Mouse (Mus musculus) embryonic facial prominence, embryonic 14.5 days (tissue): ENCODE measurements around the gene Rab19. TPM values are rescaled to one million over a fixed set of nuclear protein-coding genes. Genes with fewer than 3 reads are reported as not detected.
"Not testable (repeated sequence)": the region's sequence is repeated elsewhere in the genome, so short reads cannot be mapped to it uniquely, and the experiment has no call there.

Experiments used
- ATAC-seq: fragments of 200-750 bp; cut with Nextera tagmentation; 2 replicates; pipeline ENCODE4 v1.8.0; 2017; ENCODE audit warnings: low read depth, moderate number of reproducible peaks, moderate TSS enrichment
- DNase-seq: peaks from one replicate; pipeline ENCODE4 v3.0.0-alpha.2; 2015; ENCODE audit warnings: low spot score
- H3K27ac ChIP-seq: fragments of 300-500 bp; sonication (generic); replicated peaks from 2 replicates; pipeline ENCODE4 v1.5.1; 2014; ENCODE audit warnings: low read depth, mild to moderate bottlenecking, low read length, moderate library complexity
- H3K27me3 ChIP-seq: fragments of 300-500 bp; sonication (generic); replicated peaks from 2 replicates; pipeline ENCODE4 v1.6.1; 2014; ENCODE audit warnings: low read length; ENCODE audit not compliant: control insufficient read depth, insufficient read depth
- H3K36me3 ChIP-seq: fragments of 300-500 bp; sonication (generic); 2 replicates; pipeline ENCODE4 v1.6.1; 2014; ENCODE audit warnings: low read length, mixed read lengths; ENCODE audit not compliant: control insufficient read depth, insufficient read depth
- H3K4me1 ChIP-seq: fragments of 300-500 bp; sonication (generic); 2 replicates; pipeline ENCODE4 v1.6.1; 2014; ENCODE audit warnings: antibody characterized with exemption, low read length; ENCODE audit not compliant: control insufficient read depth, insufficient read depth
- H3K4me2 ChIP-seq: fragments of 300-500 bp; sonication (generic); 2 replicates; pipeline ENCODE4 v1.6.1; 2014; ENCODE audit warnings: low read depth, mild to moderate bottlenecking, low read length, moderate library complexity, mixed read lengths
- H3K4me3 ChIP-seq: fragments of 300-500 bp; sonication (generic); 2 replicates; pipeline ENCODE4 v1.5.1; 2014; ENCODE audit warnings: low read depth, mild to moderate bottlenecking, low read length
- H3K9ac ChIP-seq: fragments of 300-500 bp; sonication (generic); 2 replicates; pipeline ENCODE4 v1.6.1; 2014; ENCODE audit warnings: low read depth, mild to moderate bottlenecking, low read length, moderate library complexity, mixed read lengths
- H3K9me3 ChIP-seq: fragments of 300-500 bp; sonication (generic); 2 replicates; pipeline ENCODE4 v1.6.1; 2016; ENCODE audit warnings: low read length; ENCODE audit not compliant: control insufficient read depth
- WGBS: fragments of 180-500 bp; shearing (Covaris S2); extraction: QIAGEN DNeasy Blood & Tissue Kit; methylation state at CpG from one replicate; pipeline ENCODE4 v1.1.7; 2014; 5-methylcytosine and 5-hydroxymethylcytosine counted together
- polyA plus RNA-seq: library from polyadenylated mRNA; unstranded; fragments of >200 nt; fragmentation: Nextera tagmentation; extraction: Ambion mirVana; gene quantifications from 2 replicates; pipeline ENCODE4 v1.2.1, GENCODE M21; 2014

Gene Rab19
- polyA plus RNA-seq, 1 experiment from 2014 or later, result 1.8 TPM

- H3K36me3 ChIP-seq, result peaks cover 80% of the 10 kb centered on the region
- no peak for ATAC-seq
- no peaks in the 10 kb centered on the region for H3K4me1 ChIP-seq
- no peak overlapping the region for H3K4me3 ChIP-seq
- no peaks in the 10 kb centered on the region for H3K27me3 ChIP-seq
- H3K4me2 ChIP-seq, result no peak overlapping the region
- no peaks in the 10 kb centered on the region for H3K9me3 ChIP-seq
- 48% methylated on average over 15 of the region's 15 CpGs for WGBS
- no peak overlapping the region for H3K27ac ChIP-seq
- DNase-seq, result no peak
- no peak overlapping the region for H3K9ac ChIP-seq
Observed at GRCm38 (mm10) chr6:39346991-39347501, 33.9 kb upstream of the Rab19 start.

- no peak overlapping the region for H3K9ac ChIP-seq
- 34% methylated on average over 4 of the region's 4 CpGs for WGBS
- DNase-seq (peak; percentile 24), ATAC-seq (0 out of 2 replicates have a peak, but pooled peaks have one; percentile 35)
- no peaks in the 10 kb centered on the region for H3K27me3 ChIP-seq
- H3K9me3 ChIP-seq, result no peaks in the 10 kb centered on the region
- no peaks in the 10 kb centered on the region for H3K4me1 ChIP-seq
- peaks cover 80% of the 10 kb centered on the region for H3K36me3 ChIP-seq
- H3K27ac ChIP-seq, result peak overlapping the region; percentile 49
- no peak overlapping the region for H3K4me3 ChIP-seq
- no peak overlapping the region for H3K4me2 ChIP-seq
Observed at GRCm38 (mm10) chr6:39347880-39348814, 32.8 kb upstream of the Rab19 start.

- WGBS, result 70% methylated on average over 6 of the region's 6 CpGs
- DNase-seq, result peak; percentile 68
- Histone ChIP-seq H3K27me3 (no peaks in the 10 kb centered on the region), H3K9ac (no peak overlapping the region), H3K4me1 (no peaks in the 10 kb centered on the region), H3K4me2 (no peak overlapping the region), H3K9me3 (no peaks in the 10 kb centered on the region), H3K36me3 (peaks cover 81% of the 10 kb centered on the region), H3K27ac (0 out of 2 replicates have a peak overlapping the region, but pooled peaks have one; percentile 46), H3K4me3 (no peak overlapping the region)
- ATAC-seq, result 0 out of 2 replicates have a peak, but pooled peaks have one; percentile 48
Observed at GRCm38 (mm10) chr6:39348946-39349345, 32.0 kb upstream of the Rab19 start.

- H3K4me3 ChIP-seq, H3K27ac ChIP-seq, H3K4me1 ChIP-seq, H3K27me3 ChIP-seq, H3K9ac ChIP-seq, H3K9me3 ChIP-seq, ATAC-seq, H3K4me2 ChIP-seq, DNase-seq: not testable (repeated sequence)
- 97% methylated on average over 9 of the region's 9 CpGs for WGBS
- peaks cover 59% of the 10 kb centered on the region for H3K36me3 ChIP-seq
Observed at GRCm38 (mm10) chr6:39359207-39359606, 21.8 kb upstream of the Rab19 start.

- H3K36me3 ChIP-seq, result peaks cover 54% of the 10 kb centered on the region
- H3K4me1 ChIP-seq, result no peaks in the 10 kb centered on the region
- H3K4me3 ChIP-seq, result no peak overlapping the region
- H3K27ac ChIP-seq, result no peak overlapping the region
- H3K4me2 ChIP-seq, result no peak overlapping the region
- H3K27me3 ChIP-seq, result no peaks in the 10 kb centered on the region
- H3K9ac ChIP-seq, result no peak overlapping the region
- WGBS, result 89% methylated on average over 2 of the region's 2 CpGs
- DNase-seq, result no peak
- ATAC-seq, result no peak
- no peaks in the 10 kb centered on the region for H3K9me3 ChIP-seq
Observed at GRCm38 (mm10) chr6:39362684-39363083, 18.3 kb upstream of the Rab19 start.

GRCm38 (mm10) chr6:39369631-39370030 lies 11.3 kb upstream of the Rab19 start:
- H3K4me3 ChIP-seq, result no peak overlapping the region
- no peak overlapping the region for H3K9ac ChIP-seq
- peaks cover 11% of the 10 kb centered on the region for H3K4me1 ChIP-seq
- 39% methylated on average over 3 of the region's 3 CpGs for WGBS
- peaks cover 34% of the 10 kb centered on the region for H3K36me3 ChIP-seq
- no peak overlapping the region for H3K27ac ChIP-seq
- no peaks in the 10 kb centered on the region for H3K9me3 ChIP-seq
- ATAC-seq (peak; percentile 68), DNase-seq (peak; percentile 51)
- H3K27me3 ChIP-seq, result no peaks in the 10 kb centered on the region
- H3K4me2 ChIP-seq, result no peak overlapping the region

- DNase-seq, result no peak
- Histone ChIP-seq H3K27ac (no peak overlapping the region), H3K9ac (no peak overlapping the region), H3K36me3 (peaks cover 14% of the 10 kb centered on the region), H3K4me1 (peaks cover 18% of the 10 kb centered on the region), H3K4me3 (no peak overlapping the region), H3K9me3 (no peaks in the 10 kb centered on the region), H3K4me2 (no peak overlapping the region), H3K27me3 (no peaks in the 10 kb centered on the region)
- ATAC-seq, result no peak
Observed at GRCm38 (mm10) chr6:39372042-39372441, 8.9 kb upstream of the Rab19 start.

GRCm38 (mm10) chr6:39372727-39373126 lies 8.2 kb upstream of the Rab19 start:
- Histone ChIP-seq H3K4me2 (no peak overlapping the region), H3K9me3 (no peaks in the 10 kb centered on the region), H3K36me3 (peaks cover 12% of the 10 kb centered on the region), H3K27ac (peak overlapping the region; percentile 44), H3K9ac (peak overlapping the region; percentile 25; the same call in 1 of the 2 replicates), H3K4me1 (peaks cover 18% of the 10 kb centered on the region), H3K27me3 (no peaks in the 10 kb centered on the region), H3K4me3 (no peak overlapping the region)
- peak; percentile 63 for DNase-seq
- no peak for ATAC-seq
- WGBS, result 45% methylated on average over 7 of the region's 7 CpGs
